Mouse (Mus musculus) heart, adult 2 months (tissue): ENCODE data around the gene Acsl1. TPM values are rescaled to one million over a fixed set of nuclear protein-coding genes. Genes with fewer than 3 reads are reported as not detected.

Experiments
- DNase-seq, 2 experiments: peaks; one replicate each; pipeline ENCODE4 v3.0.0; 2021
- H3K27ac ChIP-seq: fragments of 200-600 bp; 2 replicates; pipeline ENCODE4 v1.8.1; 2022
- H3K27me3 ChIP-seq: fragments of 200-500 bp; 2 replicates; pipeline ENCODE4 v1.6.1; 2012; ENCODE audit warnings: mild to moderate bottlenecking, low read length, inconsistent platforms, mixed read lengths; ENCODE audit not compliant: control insufficient read depth, insufficient read depth
- H3K36me3 ChIP-seq: fragments of 200-500 bp; 2 replicates; pipeline ENCODE4 v1.6.1; 2012; ENCODE audit warnings: low read length, inconsistent platforms; ENCODE audit not compliant: control insufficient read depth, insufficient read depth
- H3K4me1 ChIP-seq: fragments of 200-500 bp; 2 replicates; pipeline ENCODE4 v1.6.1; 2011; ENCODE audit warnings: low read length; ENCODE audit not compliant: control insufficient read depth, insufficient read depth
- H3K4me3 ChIP-seq: fragments of 200-600 bp; 2 replicates; pipeline ENCODE4 v1.8.1; 2022
- H3K79me2 ChIP-seq: fragments of 200-500 bp; replicated peaks from 2 replicates; pipeline ENCODE4 v1.6.1; 2012; ENCODE audit warnings: mild to moderate bottlenecking, inconsistent platforms, low read length, moderate library complexity, mixed read lengths; ENCODE audit not compliant: control insufficient read depth, insufficient read depth
- H3K9ac ChIP-seq: fragments of 200-500 bp; 2 replicates; pipeline ENCODE4 v1.6.1; 2012; ENCODE audit warnings: low read depth, mild to moderate bottlenecking, control low read depth, inconsistent platforms, low read length, mixed read lengths
- CTCF ChIP-seq: fragments of 200-600 bp; IDR thresholded peaks from 2 replicates; pipeline ENCODE4 v1.8.1; 2022; ENCODE audit warnings: antibody characterized with exemption, mild to moderate bottlenecking, moderate library complexity
- EP300 ChIP-seq: fragments of 200-500 bp; IDR thresholded peaks from 2 replicates; pipeline ENCODE4 v1.6.1; 2011; ENCODE audit warnings: low read depth, low read length, control low read depth; ENCODE audit not compliant: insufficient read depth
- POLR2A ChIP-seq: fragments of 200-500 bp; IDR thresholded peaks from 2 replicates; pipeline ENCODE4 v1.6.1; 2011; ENCODE audit warnings: mild to moderate bottlenecking, low read depth, low read length, control low read depth; ENCODE audit not compliant: insufficient read depth
- WGBS: fragments of 180-500 bp; shearing (Covaris S2); methylation state at CpG from one replicate; pipeline ENCODE4 v1.1.7; 2018; 5-methylcytosine and 5-hydroxymethylcytosine counted together
- intact Hi-C: fragments of 180-260 bp; cut with DNase I; formaldehyde crosslinking; loops from one replicate; pipeline ENCODE4 v1.15.1; 2025
- polyA plus RNA-seq: library from polyadenylated mRNA; depleted of rRNA; stranded (reverse); fragments of >200 nt; gene quantifications from 2 replicates; pipeline ENCODE4 v1.2.3, GENCODE M21; 2012
- total RNA-seq, 2 experiments: library from RNA; stranded (reverse); gene quantifications; 2 replicates each; pipeline ENCODE4 v1.2.3; 2021

Acsl1 gene
- total and polyA plus RNA-seq, 3 experiments, result 330 to 911 (median 774) TPM

DNA sequence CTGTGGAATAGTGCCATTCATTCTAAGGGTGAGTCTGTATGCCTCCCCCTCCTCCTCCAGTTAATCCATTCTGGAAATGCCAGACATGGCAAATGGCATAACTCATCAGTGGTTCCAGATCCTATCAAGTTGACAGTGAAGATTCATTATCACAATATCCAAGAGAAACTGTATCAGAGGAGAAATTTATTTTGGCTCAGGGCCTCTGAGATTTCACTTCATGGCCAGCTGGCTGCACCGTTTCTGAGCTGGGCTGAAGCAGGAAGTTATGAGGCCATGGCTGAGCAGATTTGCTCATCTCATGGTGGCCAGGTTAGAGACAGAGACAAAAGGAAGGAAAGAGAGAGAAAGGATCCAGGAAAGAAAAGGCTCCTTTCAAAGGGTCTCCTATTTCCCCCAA lies 37.2 kb upstream of the Acsl1 start:
- WGBS, result 24% methylated on average over 1 of the region's 1 CpGs

GRCm38 (mm10) chr8:46438491-46438890 lies 32.3 kb upstream of the Acsl1 start:
- DNase-seq, result no peak
- Histone ChIP-seq H3K9ac (no peak overlapping the region), H3K4me1 (no peaks in the 10 kb centered on the region), H3K79me2 (no peaks in the 10 kb centered on the region), H3K36me3 (no peaks in the 10 kb centered on the region), H3K27me3 (no peaks in the 10 kb centered on the region), H3K4me3 (no peak overlapping the region), H3K27ac (no peak overlapping the region)
- intact Hi-C loops, result no loop called here
- 62% methylated on average over 10 of the region's 10 CpGs for WGBS
- no peak for TF ChIP-seq CTCF
- TF ChIP-seq POLR2A, result no peak
- no peak for TF ChIP-seq EP300

More for the DNA sequence above, 37.2 kb upstream of the Acsl1 start:
- TF ChIP-seq POLR2A, result no peak
- no peak for TF ChIP-seq CTCF
- TF ChIP-seq EP300, result no peak
- intact Hi-C loops, result no loop called here
- no peaks in the 10 kb centered on the region for H3K36me3 ChIP-seq
- no peak overlapping the region for H3K27ac ChIP-seq
- no peaks in the 10 kb centered on the region for H3K27me3 ChIP-seq
- H3K4me1 ChIP-seq, result no peaks in the 10 kb centered on the region
- no peak for DNase-seq
- H3K9ac ChIP-seq, result no peak overlapping the region
- no peaks in the 10 kb centered on the region for H3K79me2 ChIP-seq
- no peak overlapping the region for H3K4me3 ChIP-seq

- no peaks in the 10 kb centered on the region for H3K27me3 ChIP-seq
- WGBS, result 42% methylated on average over 12 of the region's 12 CpGs
- H3K27ac ChIP-seq, result no peak overlapping the region
- no peaks in the 10 kb centered on the region for H3K79me2 ChIP-seq
- no peak overlapping the region for H3K9ac ChIP-seq
- DNase-seq, result no peak
- TF ChIP-seq CTCF (no peak), EP300 (no peak), POLR2A (no peak)
- intact Hi-C loops, result no loop called here
- H3K4me1 ChIP-seq, result no peaks in the 10 kb centered on the region
- H3K4me3 ChIP-seq, result no peak overlapping the region
- no peaks in the 10 kb centered on the region for H3K36me3 ChIP-seq
Measured at GRCm38 (mm10) chr8:46445964-46446915, 24.6 kb upstream of the Acsl1 start.

DNA sequence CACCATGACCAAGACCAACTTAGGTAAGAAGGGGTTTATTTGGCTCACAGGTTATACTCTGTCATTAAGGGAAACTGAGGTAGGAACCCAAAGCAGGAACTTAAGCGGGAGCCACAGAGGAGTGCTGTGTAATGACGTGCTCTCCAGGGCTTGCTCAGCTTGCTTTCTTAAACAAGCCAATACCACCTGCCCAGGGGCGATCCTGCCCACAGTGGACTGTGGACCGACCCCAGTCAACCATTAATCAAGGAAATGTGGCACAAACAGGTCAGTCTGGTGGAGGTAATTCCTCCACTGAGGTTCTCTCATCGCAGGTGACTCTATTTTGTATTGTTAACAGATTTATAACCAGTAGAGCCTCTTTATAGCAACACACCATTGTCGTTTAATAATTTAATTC lies 23.5 kb upstream of the Acsl1 start:
- H3K36me3 ChIP-seq, result no peaks in the 10 kb centered on the region
- no peaks in the 10 kb centered on the region for H3K27me3 ChIP-seq
- no peak overlapping the region for H3K4me3 ChIP-seq
- no peak for DNase-seq
- WGBS, result 92% methylated on average over 6 of the region's 6 CpGs
- no peaks in the 10 kb centered on the region for H3K4me1 ChIP-seq
- intact Hi-C loops, result no loop called here
- H3K27ac ChIP-seq, result no peak overlapping the region
- TF ChIP-seq CTCF (no peak), EP300 (no peak), POLR2A (no peak)
- no peak overlapping the region for H3K9ac ChIP-seq
- no peaks in the 10 kb centered on the region for H3K79me2 ChIP-seq

DNA sequence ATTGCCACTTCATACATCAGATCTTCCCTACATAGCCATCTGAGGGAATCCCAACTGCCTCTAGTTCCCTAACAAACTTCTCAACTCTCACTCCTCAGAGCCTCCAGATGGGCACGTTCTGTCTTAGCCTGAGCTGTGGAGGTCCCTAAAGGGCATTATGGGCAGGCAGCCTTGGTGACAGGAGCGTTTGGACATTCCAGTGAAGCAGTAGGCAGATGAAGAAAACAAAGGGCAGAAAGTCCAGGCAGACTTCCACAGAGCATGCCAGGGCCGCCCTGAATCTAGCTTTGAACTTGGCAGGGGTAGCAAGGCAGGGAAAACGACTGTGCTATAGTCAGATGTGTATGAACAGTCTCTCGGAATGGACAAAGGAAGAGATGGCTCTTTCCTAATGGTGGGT lies 22.2 kb upstream of the Acsl1 start:
- Histone ChIP-seq H3K4me3 (no peak overlapping the region), H3K27me3 (no peaks in the 10 kb centered on the region), H3K9ac (no peak overlapping the region), H3K36me3 (no peaks in the 10 kb centered on the region), H3K4me1 (no peaks in the 10 kb centered on the region), H3K27ac (no peak overlapping the region), H3K79me2 (no peaks in the 10 kb centered on the region)
- intact Hi-C loops, result no loop called here
- TF ChIP-seq POLR2A (no peak), CTCF (no peak), EP300 (no peak)
- WGBS, result 62% methylated on average over 5 of the region's 5 CpGs
- DNase-seq, result no peak

- Histone ChIP-seq H3K79me2 (no peaks in the 10 kb centered on the region), H3K36me3 (no peaks in the 10 kb centered on the region), H3K27me3 (no peaks in the 10 kb centered on the region), H3K27ac (no peak overlapping the region), H3K9ac (no peak overlapping the region), H3K4me1 (no peaks in the 10 kb centered on the region), H3K4me3 (no peak overlapping the region)
- intact Hi-C loops, result no loop called here
- no peak for DNase-seq
- 83% methylated on average over 4 of the region's 4 CpGs for WGBS
- TF ChIP-seq POLR2A (no peak), CTCF (no peak), EP300 (no peak)
Measured at GRCm38 (mm10) chr8:46449063-46449462, 21.8 kb upstream of the Acsl1 start.
